Mouse (Mus musculus) heart, adult 2 months (tissue): ENCODE results near the gene Nup43.
"Not testable (repeated sequence)": the region's sequence is repeated elsewhere in the genome, so short reads cannot be mapped to it uniquely, and the experiment has no call there.

ENCODE experiments used
- CTCF ChIP-seq: fragments of 200-600 bp; IDR thresholded peaks from 2 replicates; pipeline ENCODE4 v1.8.1; 2022; ENCODE audit warnings: antibody characterized with exemption, mild to moderate bottlenecking, moderate library complexity
- EP300 ChIP-seq: fragments of 200-500 bp; IDR thresholded peaks from 2 replicates; pipeline ENCODE4 v1.6.1; 2011; ENCODE audit warnings: low read depth, low read length, control low read depth; ENCODE audit not compliant: insufficient read depth

- not testable (repeated sequence) for TF ChIP-seq CTCF, EP300
Observed at GRCm38 (mm10) chr10:7617556-7617955, 49.7 kb upstream of the Nup43 start.
